Mouse (Mus musculus): Measurements from ENCODE around the gene Micu1.

DNA sequence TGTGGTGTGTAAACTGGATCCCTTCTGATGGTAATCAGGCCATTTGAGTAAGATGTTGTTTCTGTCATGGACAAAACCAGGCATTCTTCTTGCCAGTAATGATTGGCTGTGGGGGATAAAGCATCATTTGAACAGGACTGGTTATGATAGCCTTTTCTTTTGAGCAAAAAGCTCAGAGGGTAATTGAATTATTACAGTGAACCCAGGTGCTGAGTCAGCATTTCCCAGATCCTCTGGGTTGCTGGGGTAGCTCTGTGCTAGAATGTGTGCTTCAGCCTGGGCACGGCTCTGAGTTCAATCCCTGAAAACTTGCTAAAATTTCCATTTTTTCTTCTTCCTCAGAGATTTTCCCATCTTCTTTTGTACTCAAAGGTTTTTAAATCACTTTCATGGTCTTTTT is 52.6 kb downstream of the Micu1 start:
- no peak for TF ChIP-seq POLR2A (IDR thresholded peaks at IDR 0.05; ENCODE audit: borderline replicate concordance, insufficient read depth, low read length)
- no peak for TF ChIP-seq CTCF (IDR thresholded peaks at IDR 0.05; ENCODE audit: borderline replicate concordance, insufficient read depth, low read depth, low read length)

Data from cerebellum, adult 2 months (tissue).